Mouse (Mus musculus) G1E (cell line): ENCODE measurements around the gene Hcfc2.

ENCODE experiments used
- CTCF ChIP-seq: IDR thresholded peaks from 2 replicates; pipeline ENCODE4 v1.5.1; 2012; ENCODE audit warnings: low read depth, low read length, inconsistent platforms, mixed read lengths
- TAL1 ChIP-seq: conservative IDR thresholded peaks from 2 replicates; pipeline ENCODE4 v1.6.1; 2012; ENCODE audit warnings: low read depth, low read length, inconsistent platforms, mixed read lengths

GRCm38 (mm10) chr10:82777075-82777474, 81.1 kb downstream of the Hcfc2 start:
- TF ChIP-seq TAL1, result peak; percentile 58
- TF ChIP-seq CTCF, result no peak
